Mouse (Mus musculus) myocyte (in vitro differentiated cells): ENCODE measurements around the gene Ccm2. TPM values are rescaled to one million over a fixed set of nuclear protein-coding genes. Genes with fewer than 3 reads are reported as not detected.

Experiments used
- H3K27me3 ChIP-seq: one replicate; pipeline ENCODE4 v1.6.1; 2011; ENCODE audit not compliant: control insufficient read depth, insufficient read depth, insufficient read length
- H3K36me3 ChIP-seq: one replicate; pipeline ENCODE4 v1.6.1; 2011; ENCODE audit not compliant: control insufficient read depth, insufficient read depth
- H3K4me2 ChIP-seq: one replicate; pipeline ENCODE4 v1.6.1; 2011; ENCODE audit warnings: low read depth, control low read depth
- H3K4me3 ChIP-seq: one replicate; pipeline ENCODE4 v1.5.1; 2011; ENCODE audit warnings: mild to moderate bottlenecking, control low read depth, moderate library complexity
- H3K79me2 ChIP-seq: one replicate; pipeline ENCODE4 v1.6.1; 2011; ENCODE audit not compliant: control insufficient read depth, insufficient read depth
- H3ac ChIP-seq: one replicate; pipeline ENCODE4 v1.6.1; 2011; ENCODE audit not compliant: control insufficient read depth, insufficient read length
- CEBPB ChIP-seq: IDR thresholded peaks from 2 replicates; pipeline ENCODE4 v1.6.1; 2011; ENCODE audit warnings: mild to moderate bottlenecking, moderate library complexity; ENCODE audit not compliant: poor library complexity, insufficient read depth, severe bottlenecking
- E2F4 ChIP-seq: IDR thresholded peaks from one replicate; pipeline ENCODE4 v1.6.1; 2011; ENCODE audit warnings: mild to moderate bottlenecking, control low read depth, moderate library complexity; ENCODE audit not compliant: insufficient read depth
- MAX ChIP-seq: IDR thresholded peaks from one replicate; pipeline ENCODE4 v1.6.1; 2011; ENCODE audit warnings: low read depth, mild to moderate bottlenecking, control low read depth
- MYOD1 ChIP-seq, 3 experiments: IDR thresholded peaks; one replicate each; pipeline ENCODE4 v1.6.1; 2011; ENCODE audit warnings: control low read depth in 2 of 3, low read depth in 2 of 3, mild to moderate bottlenecking in 2 of 3, moderate library complexity in 1 of 3; ENCODE audit not compliant: insufficient read length in 2 of 3, control insufficient read depth in 1 of 3
- MYOG ChIP-seq, 3 experiments: IDR thresholded peaks; one replicate each; pipeline ENCODE4 v1.6.1; 2011; ENCODE audit warnings: control low read depth in 2 of 3, low read depth in 2 of 3, mild to moderate bottlenecking in 2 of 3; ENCODE audit not compliant: insufficient read length in 2 of 3, control insufficient read depth in 1 of 3, insufficient read depth in 1 of 3
- POLR2A ChIP-seq: IDR thresholded peaks from one replicate; pipeline ENCODE4 v1.6.1; 2011; ENCODE audit warnings: low read depth, mild to moderate bottlenecking, control low read depth, moderate library complexity; ENCODE audit not compliant: insufficient read length
- POLR2AphosphoS2 ChIP-seq: IDR thresholded peaks from one replicate; pipeline ENCODE4 v1.6.1; 2011; ENCODE audit warnings: low read depth, control low read depth; ENCODE audit not compliant: insufficient read length
- REST ChIP-seq: IDR thresholded peaks from one replicate; pipeline ENCODE4 v1.6.1; 2011; ENCODE audit warnings: mild to moderate bottlenecking, control low read depth, moderate library complexity; ENCODE audit not compliant: insufficient read depth, insufficient read length
- SRF ChIP-seq: IDR thresholded peaks from one replicate; pipeline ENCODE4 v1.6.1; 2011; ENCODE audit warnings: low read depth; ENCODE audit not compliant: control insufficient read depth, insufficient read length
- TCF12 ChIP-seq: IDR thresholded peaks from one replicate; pipeline ENCODE4 v1.6.1; 2011; ENCODE audit warnings: mild to moderate bottlenecking, control low read depth; ENCODE audit not compliant: poor library complexity, insufficient read depth, severe bottlenecking
- TCF3 ChIP-seq: IDR thresholded peaks from one replicate; pipeline ENCODE4 v1.6.1; 2011; ENCODE audit warnings: low read depth, control low read depth; ENCODE audit not compliant: insufficient read length
- USF1 ChIP-seq: IDR thresholded peaks from one replicate; pipeline ENCODE4 v1.6.1; 2011; ENCODE audit warnings: low read depth, mild to moderate bottlenecking, control low read depth, moderate library complexity
- polyA plus RNA-seq: library from polyadenylated mRNA; unstranded; fragments of >200 nt; fragmentation: generic; extraction: Trizol; gene quantifications from one replicate; pipeline ENCODE4 v1.2.1, GENCODE M21; 2012; ENCODE audit warnings: missing spikeins

Gene Ccm2
- polyA plus RNA-seq, 1 experiment, result 66.0 TPM

DNA sequence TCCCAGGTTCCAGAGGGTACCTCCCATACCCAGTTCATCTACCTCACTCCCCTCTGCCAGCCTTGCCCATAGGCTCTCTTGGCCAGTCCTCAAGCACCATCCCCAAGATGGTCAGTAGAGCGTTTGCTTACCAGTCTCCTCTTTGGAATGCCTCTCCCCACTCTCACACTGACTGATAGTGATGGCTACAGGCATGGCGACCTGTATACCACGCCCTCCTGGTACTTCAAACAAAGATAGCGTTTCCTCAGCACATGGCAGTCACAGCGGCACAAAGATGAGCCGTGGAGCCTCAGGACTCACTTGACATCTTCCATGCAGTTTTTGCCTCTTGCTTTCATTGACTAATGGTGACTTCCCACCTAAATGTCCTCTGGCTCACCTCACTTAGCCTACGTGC lies 43.2 kb downstream of the Ccm2 start:
- H3K4me2 ChIP-seq, result no peak overlapping the region
- H3K36me3 ChIP-seq, result peaks cover 34% of the 10 kb centered on the region
- no peak overlapping the region for H3K4me3 ChIP-seq
- TF ChIP-seq E2F4, result no peak
- H3K79me2 ChIP-seq, result no peaks in the 10 kb centered on the region
- no peak overlapping the region for H3ac ChIP-seq
- no peaks in the 10 kb centered on the region for H3K27me3 ChIP-seq

DNA sequence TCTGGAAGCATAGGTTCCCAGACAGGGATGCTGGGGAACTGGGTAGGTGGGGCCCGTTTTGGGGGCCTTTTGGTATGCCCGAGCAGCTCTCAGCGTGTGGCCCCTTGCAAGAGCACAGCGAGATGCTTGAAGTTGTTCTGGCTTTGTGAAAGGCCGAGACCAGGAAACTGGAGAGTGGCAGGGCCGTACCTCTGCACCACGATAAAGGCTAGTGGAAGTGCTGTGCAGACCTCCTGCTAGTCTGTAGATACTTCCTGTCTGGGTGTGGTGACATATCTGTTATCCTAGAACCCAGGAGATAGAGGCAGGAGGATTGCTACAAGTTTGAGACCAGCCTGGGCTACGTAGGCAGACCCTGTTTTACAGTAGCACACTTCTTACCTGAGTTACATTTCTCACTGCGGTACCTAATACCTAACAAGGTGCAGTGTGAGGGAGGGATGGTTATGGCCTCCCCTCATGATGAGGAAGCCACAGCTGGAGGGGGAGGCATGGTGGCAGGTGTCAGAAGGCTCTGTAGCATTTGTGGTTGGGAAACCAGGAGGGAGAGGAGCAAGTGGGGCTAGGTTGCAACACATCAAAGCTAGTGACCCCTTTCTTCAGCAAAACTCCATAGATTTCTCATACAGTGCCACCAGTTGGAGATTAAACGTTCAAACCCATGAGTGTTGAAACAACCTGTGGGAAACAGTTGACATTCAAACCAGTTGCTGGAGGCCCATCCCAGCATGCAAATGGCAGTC lies 44.4 kb downstream of the Ccm2 start:
- no peak overlapping the region for H3ac ChIP-seq
- no peaks in the 10 kb centered on the region for H3K79me2 ChIP-seq

GRCm38 (mm10) chr11:6593406-6593805 lies 46.7 kb downstream of the Ccm2 start:
- Histone ChIP-seq H3K27me3 (no peaks in the 10 kb centered on the region), H3K4me2 (no peak overlapping the region), H3K79me2 (no peaks in the 10 kb centered on the region), H3K4me3 (no peak overlapping the region), H3ac (no peak overlapping the region), H3K36me3 (peaks cover 35% of the 10 kb centered on the region)
- TF ChIP-seq MAX (no peak), USF1 (no peak), MYOG (IDR thresholded peaks at IDR 0.05; ENCODE audit: control insufficient read depth in 1 of 3, insufficient read depth in 1 of 3, insufficient read length in 2 of 3, low read depth in 2 of 3) (no peak), MYOD1 (IDR thresholded peaks at IDR 0.05; ENCODE audit: control insufficient read depth in 1 of 3, insufficient read length in 2 of 3, low read depth in 2 of 3) (no peak), POLR2AphosphoS2 (no peak), TCF12 (no peak), E2F4 (no peak), CEBPB (no peak), REST (no peak), TCF3 (no peak), POLR2A (no peak), SRF (no peak)

More for the DNA sequence above, 44.4 kb downstream of the Ccm2 start:
- H3K4me2 ChIP-seq, result no peak overlapping the region
- no peak overlapping the region for H3K4me3 ChIP-seq
- no peaks in the 10 kb centered on the region for H3K27me3 ChIP-seq
- H3K36me3 ChIP-seq, result peaks cover 44% of the 10 kb centered on the region
- no peak for TF ChIP-seq MYOG (IDR thresholded peaks at IDR 0.05; ENCODE audit: control insufficient read depth in 1 of 3, insufficient read depth in 1 of 3, insufficient read length in 2 of 3, low read depth in 2 of 3)
- no peak for TF ChIP-seq REST
- TF ChIP-seq POLR2AphosphoS2, result no peak
- TF ChIP-seq TCF12, result no peak
- TF ChIP-seq SRF, result no peak

DNA sequence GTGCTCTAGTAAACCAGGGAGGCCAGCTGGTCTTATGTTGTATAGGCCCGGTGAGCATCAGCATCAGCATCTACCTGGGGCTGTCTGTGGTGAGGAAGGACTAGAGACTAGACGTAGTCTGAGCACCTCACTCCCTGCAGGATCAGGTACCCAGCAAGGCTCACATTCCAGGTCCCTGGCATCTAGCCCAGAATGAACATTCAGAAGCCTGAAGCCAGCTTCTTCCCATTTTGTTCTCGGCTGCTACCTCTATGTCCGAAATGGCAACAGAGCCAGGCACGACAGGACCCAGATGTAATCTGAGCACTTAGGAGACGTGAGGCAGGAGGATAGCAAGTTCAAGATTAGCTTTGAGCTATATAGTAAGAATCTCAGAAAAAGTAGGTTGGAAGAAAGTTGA lies 48.2 kb downstream of the Ccm2 start:
- peaks cover 35% of the 10 kb centered on the region for H3K36me3 ChIP-seq
- H3K27me3 ChIP-seq, result no peaks in the 10 kb centered on the region
- no peak for TF ChIP-seq USF1
- no peak for TF ChIP-seq E2F4
- no peak for TF ChIP-seq POLR2AphosphoS2
- TF ChIP-seq MYOG (IDR thresholded peaks at IDR 0.05; ENCODE audit: control insufficient read depth in 1 of 3, insufficient read depth in 1 of 3, insufficient read length in 2 of 3, low read depth in 2 of 3), result no peak
- no peak for TF ChIP-seq POLR2A
- TF ChIP-seq CEBPB, result no peak
- TF ChIP-seq SRF, result no peak
- TF ChIP-seq REST, result no peak
- no peak for TF ChIP-seq TCF12
- no peak for TF ChIP-seq TCF3
- no peak for TF ChIP-seq MAX
- no peaks in the 10 kb centered on the region for H3K79me2 ChIP-seq
- H3K4me2 ChIP-seq, result no peak overlapping the region
- no peak overlapping the region for H3ac ChIP-seq
- H3K4me3 ChIP-seq, result no peak overlapping the region

DNA sequence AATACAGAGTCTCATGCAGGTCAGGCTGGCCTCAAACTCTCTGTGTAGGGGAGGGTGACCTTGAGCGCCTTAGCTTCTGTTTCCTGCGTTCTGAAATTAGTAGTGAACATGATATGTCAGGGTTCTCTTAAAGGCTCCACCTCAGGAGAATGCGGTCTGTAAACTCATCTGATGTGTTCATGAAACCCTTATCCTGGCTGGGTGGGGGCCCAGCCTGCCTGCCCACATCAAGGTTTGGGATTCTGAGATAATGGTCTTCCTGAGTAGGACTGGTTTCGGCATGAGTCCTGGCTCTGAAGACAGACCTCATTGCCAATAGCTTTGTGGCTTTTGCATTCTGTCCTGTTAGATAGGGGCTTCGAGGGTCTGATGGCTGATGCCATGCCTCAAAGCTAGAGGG lies 48.7 kb downstream of the Ccm2 start:
- Histone ChIP-seq H3K4me3 (no peak overlapping the region), H3K36me3 (peaks cover 35% of the 10 kb centered on the region), H3ac (no peak overlapping the region), H3K27me3 (no peaks in the 10 kb centered on the region), H3K79me2 (no peaks in the 10 kb centered on the region), H3K4me2 (no peak overlapping the region)
- TF ChIP-seq E2F4, result no peak
- no peak for TF ChIP-seq MYOG (IDR thresholded peaks at IDR 0.05; ENCODE audit: control insufficient read depth in 1 of 3, insufficient read depth in 1 of 3, insufficient read length in 2 of 3, low read depth in 2 of 3)
- no peak for TF ChIP-seq REST
- TF ChIP-seq USF1, result no peak

DNA sequence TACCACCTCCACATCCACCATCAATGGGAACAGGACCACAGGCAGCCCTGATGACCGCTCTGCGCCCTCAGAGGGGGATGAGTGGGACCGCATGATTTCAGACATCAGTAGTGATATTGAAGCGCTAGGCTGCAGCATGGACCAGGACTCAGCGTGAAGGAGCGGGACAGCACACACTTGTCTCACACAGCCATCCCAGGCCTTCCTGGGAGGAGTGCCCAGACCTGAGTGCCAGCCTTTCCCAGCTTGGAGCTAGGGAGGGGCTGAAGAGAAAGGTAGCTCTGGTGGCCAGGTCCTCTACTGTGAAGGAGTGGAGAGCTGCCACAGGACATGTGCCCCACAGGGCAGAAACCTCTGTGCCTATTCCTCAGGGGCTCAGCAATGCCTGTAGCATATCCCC lies 49.5 kb downstream of the Ccm2 start:
- Histone ChIP-seq H3ac (no peak overlapping the region), H3K4me2 (no peak overlapping the region), H3K4me3 (no peak overlapping the region), H3K27me3 (no peaks in the 10 kb centered on the region), H3K36me3 (peaks cover 35% of the 10 kb centered on the region), H3K79me2 (no peaks in the 10 kb centered on the region)
- TF ChIP-seq E2F4 (no peak), POLR2AphosphoS2 (no peak), TCF3 (no peak), MYOG (IDR thresholded peaks at IDR 0.05; ENCODE audit: control insufficient read depth in 1 of 3, insufficient read depth in 1 of 3, insufficient read length in 2 of 3, low read depth in 2 of 3) (no peak)
